Mouse (Mus musculus): ENCODE data around the gene Trappc3. TPM values are rescaled to one million over a fixed set of nuclear protein-coding genes. Genes with fewer than 3 reads are reported as not detected.
A peak's percentile ranks its signal among the peaks of the same experiment; 100 is the strongest.

Trappc3 gene
- total RNA-seq, 1 experiment from 2014 or later = 39.9 TPM

GRCm38 (mm10) chr4:126242510-126242909 lies 19.6 kb upstream of the Trappc3 start:
- no peak for ATAC-seq (replicated peaks in 1 of 2; ENCODE audit: insufficient read depth in 1 of 2, low FRiP score in 2 of 2, low TSS enrichment in 1 of 2, low read depth in 1 of 2, poor library complexity in 2 of 2, severe bottlenecking in 2 of 2)

GRCm38 (mm10) chr4:126246202-126246889 lies 15.8 kb upstream of the Trappc3 start:
- no peak for ATAC-seq (replicated peaks in 1 of 2; ENCODE audit: insufficient read depth in 1 of 2, low FRiP score in 2 of 2, low TSS enrichment in 1 of 2, low read depth in 1 of 2, poor library complexity in 2 of 2, severe bottlenecking in 2 of 2)

GRCm38 (mm10) chr4:126248261-126248868 lies 13.8 kb upstream of the Trappc3 start:
- no peak for ATAC-seq (replicated peaks in 1 of 2; ENCODE audit: insufficient read depth in 1 of 2, low FRiP score in 2 of 2, low TSS enrichment in 1 of 2, low read depth in 1 of 2, poor library complexity in 2 of 2, severe bottlenecking in 2 of 2)

DNA sequence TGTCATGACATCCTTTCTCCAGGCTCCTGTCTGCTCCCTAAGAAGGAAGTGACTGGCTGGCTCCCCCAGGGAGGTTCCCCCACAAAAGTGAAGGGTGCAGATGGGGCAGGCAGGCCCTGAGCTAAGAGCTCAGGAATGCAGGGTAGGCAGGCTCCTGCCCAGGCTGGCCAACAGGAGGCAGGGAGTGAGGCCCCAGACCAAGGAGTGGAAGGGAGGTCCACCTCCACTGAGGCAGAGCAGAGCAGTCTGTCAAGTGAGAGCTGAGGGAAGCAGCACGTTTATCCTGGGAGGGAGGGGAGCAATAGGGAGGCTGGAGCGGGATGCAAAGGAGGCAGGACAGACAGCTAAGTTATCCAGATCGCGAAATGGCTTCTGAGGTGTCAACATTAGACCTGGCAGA lies 11.5 kb upstream of the Trappc3 start:
- ATAC-seq (replicated peaks in 1 of 2; ENCODE audit: insufficient read depth in 1 of 2, low FRiP score in 2 of 2, low TSS enrichment in 1 of 2, low read depth in 1 of 2, poor library complexity in 2 of 2, severe bottlenecking in 2 of 2) = no peak

- ATAC-seq (replicated peaks in 1 of 2; ENCODE audit: insufficient read depth in 1 of 2, low FRiP score in 2 of 2, low TSS enrichment in 1 of 2, low read depth in 1 of 2, poor library complexity in 2 of 2, severe bottlenecking in 2 of 2) = peak; percentile 20 to 46; a peak in 3 of 4 replicates
Measured at GRCm38 (mm10) chr4:126251655-126252254, 10.4 kb upstream of the Trappc3 start.

GRCm38 (mm10) chr4:126252411-126253237 lies 9.5 kb upstream of the Trappc3 start:
- no peak for ATAC-seq (replicated peaks in 1 of 2; ENCODE audit: insufficient read depth in 1 of 2, low FRiP score in 2 of 2, low TSS enrichment in 1 of 2, low read depth in 1 of 2, poor library complexity in 2 of 2, severe bottlenecking in 2 of 2)

DNA sequence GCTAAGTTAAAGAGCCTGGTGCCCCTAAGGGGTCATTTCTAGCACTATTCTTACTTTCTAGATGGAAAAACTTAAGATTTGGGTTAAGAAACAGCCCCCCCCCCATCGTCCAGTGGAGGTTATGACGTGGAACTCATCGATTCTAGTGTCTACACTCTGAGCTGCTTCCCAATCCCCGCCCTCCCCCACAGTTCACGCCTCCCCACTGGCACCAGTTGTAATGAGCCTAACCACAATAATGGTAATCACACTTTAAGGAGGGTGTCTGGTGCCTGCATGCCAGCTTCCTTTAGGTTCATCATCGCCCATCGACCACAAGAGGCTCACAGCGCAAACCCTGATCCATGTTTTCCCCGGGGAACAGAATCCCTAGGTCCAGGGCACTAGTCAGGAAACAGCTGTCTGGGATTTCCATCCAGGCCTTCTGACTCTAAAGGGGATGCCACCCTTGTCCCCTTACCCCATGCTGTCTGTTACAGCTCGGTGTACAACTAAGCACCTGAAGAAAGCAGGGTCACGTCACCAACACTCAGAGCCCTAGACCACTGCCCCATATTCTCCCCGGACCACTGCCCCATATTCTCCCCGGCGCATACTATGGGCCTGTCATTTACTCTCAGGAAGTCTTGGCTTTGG lies 8.4 kb upstream of the Trappc3 start:
- no peak for ATAC-seq (replicated peaks in 1 of 2; ENCODE audit: insufficient read depth in 1 of 2, low FRiP score in 2 of 2, low TSS enrichment in 1 of 2, low read depth in 1 of 2, poor library complexity in 2 of 2, severe bottlenecking in 2 of 2)

GRCm38 (mm10) chr4:126254315-126255112 lies 7.6 kb upstream of the Trappc3 start:
- ATAC-seq (replicated peaks in 1 of 2; ENCODE audit: insufficient read depth in 1 of 2, low FRiP score in 2 of 2, low TSS enrichment in 1 of 2, low read depth in 1 of 2, poor library complexity in 2 of 2, severe bottlenecking in 2 of 2) = no peak

DNA sequence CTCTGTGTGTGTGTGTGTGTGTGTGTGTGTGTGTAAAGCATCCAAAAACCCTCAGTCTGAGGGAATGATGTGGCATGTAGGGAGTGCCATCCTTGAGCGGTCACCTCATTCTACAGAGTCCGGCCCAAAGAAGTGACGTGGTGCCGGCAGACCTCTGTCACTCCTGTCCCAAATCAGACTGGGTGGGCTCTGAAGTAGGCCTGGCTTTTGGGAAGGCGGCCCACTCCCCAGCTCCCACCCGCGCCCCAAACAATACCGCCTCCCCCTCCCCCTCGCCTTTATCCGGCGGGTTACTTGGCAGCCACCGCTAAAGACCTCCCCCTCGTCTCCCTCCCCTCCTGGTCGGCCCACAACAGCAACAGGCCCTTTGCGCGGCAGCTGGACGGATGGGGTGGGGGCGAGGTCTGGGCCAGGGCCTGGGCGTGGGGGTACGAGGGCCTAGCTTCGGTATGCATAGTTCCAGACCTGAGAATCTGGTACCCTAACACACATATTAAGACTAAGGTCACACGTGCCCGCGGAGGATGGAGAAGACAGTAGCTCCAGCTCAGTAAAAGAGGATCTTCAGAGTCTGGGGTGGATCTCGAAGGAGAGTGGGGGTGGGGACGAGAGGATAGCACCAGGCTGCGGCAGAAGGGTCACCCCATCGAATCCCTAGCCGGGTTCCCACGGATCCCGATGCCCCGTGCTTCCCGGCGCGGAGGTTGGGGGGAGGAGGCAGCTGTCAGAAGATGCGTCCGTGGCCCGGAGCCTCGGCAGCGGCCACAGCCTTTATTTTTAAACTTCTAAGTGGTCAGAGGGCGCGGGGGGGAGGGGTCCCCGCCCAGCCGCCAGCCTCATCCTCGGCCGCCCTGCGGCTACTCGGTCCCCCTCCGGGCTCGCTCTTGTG lies 6.8 kb upstream of the Trappc3 start:
- ATAC-seq (replicated peaks in 1 of 2; ENCODE audit: insufficient read depth in 1 of 2, low FRiP score in 2 of 2, low TSS enrichment in 1 of 2, low read depth in 1 of 2, poor library complexity in 2 of 2, severe bottlenecking in 2 of 2) = no peak

GRCm38 (mm10) chr4:126256131-126256791 lies 5.9 kb upstream of the Trappc3 start, which contains the start of gene Map7d1:
Gene Map7d1, minus strand, starts transcription at chr4:126256343.
- ATAC-seq (replicated peaks in 1 of 2; ENCODE audit: insufficient read depth in 1 of 2, low FRiP score in 2 of 2, low TSS enrichment in 1 of 2, low read depth in 1 of 2, poor library complexity in 2 of 2, severe bottlenecking in 2 of 2) = peak; percentile 39 to 56

- ATAC-seq (replicated peaks in 1 of 2; ENCODE audit: insufficient read depth in 1 of 2, low FRiP score in 2 of 2, low TSS enrichment in 1 of 2, low read depth in 1 of 2, poor library complexity in 2 of 2, severe bottlenecking in 2 of 2) = no peak
Measured at GRCm38 (mm10) chr4:126256967-126257881, 4.9 kb upstream of the Trappc3 start.

GRCm38 (mm10) chr4:126259063-126259462 lies 3.1 kb upstream of the Trappc3 start:
- no peak for ATAC-seq (replicated peaks in 1 of 2; ENCODE audit: insufficient read depth in 1 of 2, low FRiP score in 2 of 2, low TSS enrichment in 1 of 2, low read depth in 1 of 2, poor library complexity in 2 of 2, severe bottlenecking in 2 of 2)

- ATAC-seq (replicated peaks in 1 of 2; ENCODE audit: insufficient read depth in 1 of 2, low FRiP score in 2 of 2, low TSS enrichment in 1 of 2, low read depth in 1 of 2, poor library complexity in 2 of 2, severe bottlenecking in 2 of 2) = peak; percentile 35 to 47
Measured at GRCm38 (mm10) chr4:126259523-126260160, 2.5 kb upstream of the Trappc3 start.

Measured in hematopoietic stem cell, adult 5-6 weeks (primary cell).